15 mouse cellular contexts compared by ENCODE assay signal in genomic region chr15:100675486-100675885, GRCm38 (mm10).
"Had no signal": no experiment of that assay in that cellular context is flagged by ENCODE, and none has a peak within 500 bp of the region (broad histone marks: within the 10 kb centered on the region; RNA-seq: fewer than 3 reads in every experiment).

No protein-coding gene starts in this region.

- H3K4me3 ChIP-seq: layer of hippocampus, adult 2 months; limb, embryonic 12.5 days; liver, embryonic 13.5 days; midbrain, embryonic 12.5 days; neural tube, embryonic 15.5 days had no signal

- H3K9me3 ChIP-seq: limb, embryonic 12.5 days; liver, embryonic 13.5 days; midbrain, embryonic 12.5 days; neural tube, embryonic 15.5 days had no signal

- H3K4me2 ChIP-seq: limb, embryonic 12.5 days; midbrain, embryonic 12.5 days; neural tube, embryonic 15.5 days had no signal

- H3K9ac ChIP-seq: limb, embryonic 12.5 days; liver, embryonic 13.5 days; midbrain, embryonic 12.5 days; neural tube, embryonic 15.5 days had no signal

- H3K27ac ChIP-seq: layer of hippocampus, adult 2 months; limb, embryonic 12.5 days; midbrain, embryonic 12.5 days; neural tube, embryonic 15.5 days had no signal

- ATAC-seq: hindbrain, embryonic 16.5 days; inflammation-experienced regulatory T-cells, adult 6 months; lung, postnatal 0 days had no signal

- H3K36me3 ChIP-seq: limb, embryonic 12.5 days; liver, embryonic 13.5 days; midbrain, embryonic 12.5 days; neural tube, embryonic 15.5 days had no signal

- H3K4me1 ChIP-seq: neural tube, embryonic 15.5 days had no signal

- H3K27me3 ChIP-seq: limb, embryonic 12.5 days; liver, embryonic 13.5 days; midbrain, embryonic 12.5 days; neural tube, embryonic 15.5 days had no signal

- DNase-seq: kidney, postnatal 4 days; liver, embryonic 13.5 days; lung, adult 2 months; lung, postnatal 36 days; right cerebral cortex, adult 18-20 months; right cerebral cortex, postnatal 25 days; thymus, adult 18-20 months; thymus, postnatal 14 days had no signal
